Mouse (Mus musculus): Measurements from ENCODE around the gene Clec5a. TPM values are rescaled to one million over a fixed set of nuclear protein-coding genes. Genes with fewer than 3 reads are reported as not detected.

The Clec5a gene
- polyA plus RNA-seq, 1 experiment, result 29.5 TPM

DNA sequence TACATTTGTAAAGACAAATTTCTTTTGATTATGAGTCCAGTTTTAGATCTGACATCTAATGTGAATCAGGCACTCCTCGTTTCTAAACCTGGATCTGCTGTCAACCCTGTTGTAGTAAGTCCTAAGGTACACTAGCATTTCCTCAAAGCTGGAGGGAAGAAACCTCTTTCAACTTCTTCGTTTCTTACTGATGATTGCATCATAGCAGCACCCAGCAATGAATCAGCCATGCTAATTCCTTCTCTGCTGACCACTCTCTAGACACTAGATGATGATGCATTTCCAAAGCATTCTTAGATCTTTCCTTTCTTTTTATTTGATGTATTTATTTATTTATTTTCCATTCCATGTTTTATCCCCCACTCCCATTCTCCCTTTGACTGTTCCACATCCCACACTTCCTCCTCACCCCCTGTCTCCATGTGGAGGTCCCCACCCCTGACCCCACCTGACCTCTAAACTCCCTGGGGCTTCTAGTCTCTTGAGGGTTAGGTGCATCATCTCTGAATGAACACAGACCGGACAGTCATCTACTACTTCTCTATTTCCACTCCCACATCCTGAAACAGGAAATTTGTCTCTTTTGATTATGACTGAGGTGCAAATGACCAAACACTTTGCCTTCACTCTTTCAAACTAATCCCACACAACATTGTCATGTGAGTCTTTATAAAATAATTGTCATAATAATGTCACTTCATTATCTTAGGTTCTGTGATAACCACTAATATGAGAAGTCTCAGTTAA lies 9.4 kb upstream of the Clec5a start:
- WGBS, result 4% methylated on average over 3 of the region's 3 CpGs
- Histone ChIP-seq H3K4me1 (ENCODE audit: control insufficient read depth, insufficient read depth, low read length) (no peaks in the 10 kb centered on the region; the same call in 1 of the 2 replicates), H3K27ac (ENCODE audit: control insufficient read depth, insufficient read depth, low read depth, low read length, poor library complexity) (peak overlapping the region; percentile 76), H3K4me3 (replicated peaks; ENCODE audit: control insufficient read depth, low read depth, low read length) (no peak overlapping the region)
- no peak for TF ChIP-seq POLR2A (IDR thresholded peaks at IDR 0.05; ENCODE audit: borderline replicate concordance, control insufficient read depth, low read depth, low read length)
- no peak for TF ChIP-seq CTCF (IDR thresholded peaks at IDR 0.05; ENCODE audit: control insufficient read depth, insufficient read depth, low read length)

DNA sequence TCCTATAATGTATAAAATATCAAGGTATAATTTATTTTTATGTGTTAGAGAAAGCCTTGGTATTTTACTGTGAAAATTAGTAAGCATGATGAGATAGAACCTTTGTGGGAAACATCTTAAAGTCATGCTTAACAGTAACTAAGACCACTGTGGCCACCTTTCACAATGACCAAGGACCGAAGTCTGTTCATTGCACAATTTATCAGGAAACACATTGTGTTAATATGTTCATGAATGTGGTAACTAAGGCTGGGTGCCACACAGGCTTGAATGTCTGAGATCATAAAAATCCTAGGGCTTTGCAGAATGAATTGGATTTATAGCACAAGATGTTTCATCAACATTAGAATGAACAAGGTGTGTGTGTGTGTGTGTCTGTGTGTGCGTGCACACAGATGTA lies 2.7 kb upstream of the Clec5a start:
- WGBS, result 47% methylated on average over 2 of the region's 2 CpGs
- TF ChIP-seq POLR2A (IDR thresholded peaks at IDR 0.05; ENCODE audit: borderline replicate concordance, control insufficient read depth, low read depth, low read length) (no peak), CTCF (IDR thresholded peaks at IDR 0.05; ENCODE audit: control insufficient read depth, insufficient read depth, low read length) (no peak)
- H3K4me1 ChIP-seq (ENCODE audit: control insufficient read depth, insufficient read depth, low read length), result no peaks in the 10 kb centered on the region; the same call in 1 of the 2 replicates
- H3K4me3 ChIP-seq (replicated peaks; ENCODE audit: control insufficient read depth, low read depth, low read length), result no peak overlapping the region
- H3K27ac ChIP-seq (ENCODE audit: control insufficient read depth, insufficient read depth, low read depth, low read length, poor library complexity), result no peak overlapping the region

DNA sequence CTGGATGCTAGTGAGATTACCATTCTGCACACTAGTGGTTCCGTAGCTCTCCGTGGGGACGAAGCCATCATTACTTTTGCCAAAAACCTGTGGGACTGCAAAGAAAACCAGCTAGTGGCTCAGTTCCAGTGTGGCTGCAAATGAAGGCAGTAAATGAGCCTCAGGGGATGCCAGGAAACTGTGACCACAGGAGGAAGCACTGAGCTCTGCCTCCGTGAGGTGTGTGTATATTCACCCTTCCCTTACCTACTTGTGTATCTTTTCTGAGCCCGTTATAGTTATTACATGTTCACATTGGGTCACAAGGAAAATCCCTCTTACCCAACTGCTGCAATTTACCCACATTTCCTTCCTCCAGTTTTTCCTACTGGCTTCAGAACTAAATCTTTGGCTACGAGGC lies 1.3 kb downstream of the Clec5a start:
- peak overlapping the region; percentile 61 for H3K4me3 ChIP-seq (replicated peaks; ENCODE audit: control insufficient read depth, low read depth, low read length)
- H3K4me1 ChIP-seq (ENCODE audit: control insufficient read depth, insufficient read depth, low read length), result no peaks in the 10 kb centered on the region; the same call in 1 of the 2 replicates
- 6% methylated on average over 6 of the region's 6 CpGs for WGBS
- TF ChIP-seq CTCF (IDR thresholded peaks at IDR 0.05; ENCODE audit: control insufficient read depth, insufficient read depth, low read length) (0 out of 2 replicates have a peak, but pooled peaks have one; percentile 33), POLR2A (IDR thresholded peaks at IDR 0.05; ENCODE audit: borderline replicate concordance, control insufficient read depth, low read depth, low read length) (no peak)
- peak overlapping the region; percentile 8; the same call in 1 of the 2 replicates for H3K27ac ChIP-seq (ENCODE audit: control insufficient read depth, insufficient read depth, low read depth, low read length, poor library complexity)

DNA sequence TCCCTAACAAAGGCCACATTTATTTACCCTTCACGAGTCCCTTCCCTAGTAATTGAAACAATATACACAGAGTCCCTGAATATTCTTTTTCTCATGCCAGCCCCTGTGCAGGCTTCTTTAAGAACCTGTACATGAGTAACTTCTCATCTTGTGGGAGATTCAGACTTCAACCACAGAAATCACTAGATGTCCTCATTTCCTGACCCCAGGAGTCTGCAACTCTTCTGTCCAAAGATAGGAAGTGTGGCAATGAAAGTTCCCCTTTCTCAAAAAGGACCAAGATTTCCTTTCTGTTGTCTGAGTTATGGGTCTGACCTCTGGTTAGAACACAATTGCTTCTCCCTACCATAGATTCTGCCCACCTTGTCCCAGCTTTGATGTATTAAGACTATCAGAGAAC lies 9.3 kb downstream of the Clec5a start:
- 9% methylated on average over 1 of the region's 1 CpGs for WGBS
- TF ChIP-seq CTCF (IDR thresholded peaks at IDR 0.05; ENCODE audit: control insufficient read depth, insufficient read depth, low read length), result no peak
- TF ChIP-seq POLR2A (IDR thresholded peaks at IDR 0.05; ENCODE audit: borderline replicate concordance, control insufficient read depth, low read depth, low read length), result no peak
- peaks cover 3% of the 10 kb centered on the region for H3K4me1 ChIP-seq (ENCODE audit: control insufficient read depth, insufficient read depth, low read length)
- no peak overlapping the region for H3K27ac ChIP-seq (ENCODE audit: control insufficient read depth, insufficient read depth, low read depth, low read length, poor library complexity)
- H3K4me3 ChIP-seq (replicated peaks; ENCODE audit: control insufficient read depth, low read depth, low read length), result no peak overlapping the region

DNA sequence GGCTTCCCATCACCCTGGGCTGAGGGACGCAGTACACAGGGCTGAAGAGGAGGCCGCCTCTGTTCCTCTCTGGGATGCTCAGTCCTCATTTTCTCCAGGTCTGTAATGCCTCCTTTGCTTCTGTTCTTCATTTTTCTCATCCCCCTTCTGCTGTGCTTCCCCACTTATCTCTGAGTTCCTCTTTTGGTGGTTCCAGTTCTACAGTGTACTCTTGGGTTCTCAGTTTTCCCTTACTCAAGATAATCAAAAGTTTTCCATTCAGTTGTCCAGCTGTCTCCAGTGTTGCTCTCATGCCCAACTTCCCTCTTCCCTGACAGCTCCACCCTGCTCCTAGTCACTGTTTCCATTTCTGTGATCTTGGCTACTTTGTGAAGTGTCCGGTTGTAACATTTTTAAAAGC lies 12.0 kb downstream of the Clec5a start:
- H3K4me3 ChIP-seq (replicated peaks; ENCODE audit: control insufficient read depth, low read depth, low read length), result no peak overlapping the region
- H3K4me1 ChIP-seq (ENCODE audit: control insufficient read depth, insufficient read depth, low read length), result peaks cover 3% of the 10 kb centered on the region
- no peak for TF ChIP-seq CTCF (IDR thresholded peaks at IDR 0.05; ENCODE audit: control insufficient read depth, insufficient read depth, low read length)
- no peak for TF ChIP-seq POLR2A (IDR thresholded peaks at IDR 0.05; ENCODE audit: borderline replicate concordance, control insufficient read depth, low read depth, low read length)
- 40% methylated on average over 3 of the region's 3 CpGs for WGBS
- H3K27ac ChIP-seq (ENCODE audit: control insufficient read depth, insufficient read depth, low read depth, low read length, poor library complexity), result peak overlapping the region; percentile 56; the same call in 1 of the 2 replicates

DNA sequence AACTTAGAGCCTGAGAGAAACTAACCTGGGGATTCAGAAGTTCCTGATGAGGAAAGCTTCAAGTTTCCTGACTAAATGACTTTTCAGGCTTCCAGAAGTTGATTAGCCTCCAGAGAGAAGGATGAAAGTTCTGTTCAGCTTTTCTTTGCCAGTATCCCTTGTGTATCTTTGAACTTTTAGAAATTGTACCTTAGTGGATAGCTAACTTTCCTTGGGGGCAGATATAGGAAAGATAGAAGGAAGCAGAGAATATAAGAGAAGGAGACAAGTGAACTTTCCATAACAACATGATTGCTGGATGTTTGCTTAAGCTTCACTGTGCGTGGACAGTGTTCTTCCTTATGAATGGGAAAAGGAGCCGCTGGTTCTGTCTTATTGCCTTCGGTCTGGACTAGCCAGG lies 16.4 kb downstream of the Clec5a start, which contains the start of gene Olfr460:
Gene Olfr460, plus strand, starts transcription at position 301 of the 400 bp plus-strand sequence.
- no peak within 1 kb of the TSS for H3K27ac ChIP-seq (ENCODE audit: control insufficient read depth, insufficient read depth, low read depth, low read length, poor library complexity)
- H3K4me1 ChIP-seq (ENCODE audit: control insufficient read depth, insufficient read depth, low read length), result peaks cover 3% of the 10 kb centered on the region
- H3K4me3 ChIP-seq (replicated peaks; ENCODE audit: control insufficient read depth, low read depth, low read length), result no peak within 1 kb of the TSS
- WGBS, result 89% methylated on average over 3 of the region's 3 CpGs
- no peak for TF ChIP-seq POLR2A (IDR thresholded peaks at IDR 0.05; ENCODE audit: borderline replicate concordance, control insufficient read depth, low read depth, low read length)
- TF ChIP-seq CTCF (IDR thresholded peaks at IDR 0.05; ENCODE audit: control insufficient read depth, insufficient read depth, low read length), result no peak

DNA sequence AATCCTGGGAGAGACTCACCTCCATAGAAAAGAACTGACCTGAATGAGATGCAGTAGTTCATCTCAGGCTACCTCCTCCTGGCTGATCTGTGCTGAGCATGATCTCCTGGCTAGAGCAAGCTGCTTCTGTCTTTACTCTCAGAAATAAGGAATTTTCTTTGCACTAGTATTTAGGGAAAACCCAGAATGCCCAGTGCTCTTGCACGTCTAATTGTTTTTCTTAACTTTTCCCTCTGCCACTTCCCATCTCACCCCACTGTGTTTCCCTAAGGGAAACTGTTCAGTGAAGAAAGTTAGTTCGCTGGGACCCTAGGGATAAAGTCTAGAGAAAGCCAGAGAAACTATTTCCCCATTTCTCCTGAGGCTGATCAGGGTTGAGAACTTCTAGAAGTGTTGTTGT lies 30.7 kb downstream of the Clec5a start, which contains the start of gene Olfr461:
Gene Olfr461, minus strand, starts transcription at position 101 of the 400 bp plus-strand sequence.
- WGBS, result 36% methylated on average over 2 of the region's 2 CpGs
- no peaks in the 10 kb centered on the region; the same call in 1 of the 2 replicates for H3K4me1 ChIP-seq (ENCODE audit: control insufficient read depth, insufficient read depth, low read length)
- H3K27ac ChIP-seq (ENCODE audit: control insufficient read depth, insufficient read depth, low read depth, low read length, poor library complexity), result no peak within 1 kb of the TSS
- no peak for TF ChIP-seq POLR2A (IDR thresholded peaks at IDR 0.05; ENCODE audit: borderline replicate concordance, control insufficient read depth, low read depth, low read length)
- TF ChIP-seq CTCF (IDR thresholded peaks at IDR 0.05; ENCODE audit: control insufficient read depth, insufficient read depth, low read length), result no peak
- H3K4me3 ChIP-seq (replicated peaks; ENCODE audit: control insufficient read depth, low read depth, low read length), result no peak within 1 kb of the TSS

DNA sequence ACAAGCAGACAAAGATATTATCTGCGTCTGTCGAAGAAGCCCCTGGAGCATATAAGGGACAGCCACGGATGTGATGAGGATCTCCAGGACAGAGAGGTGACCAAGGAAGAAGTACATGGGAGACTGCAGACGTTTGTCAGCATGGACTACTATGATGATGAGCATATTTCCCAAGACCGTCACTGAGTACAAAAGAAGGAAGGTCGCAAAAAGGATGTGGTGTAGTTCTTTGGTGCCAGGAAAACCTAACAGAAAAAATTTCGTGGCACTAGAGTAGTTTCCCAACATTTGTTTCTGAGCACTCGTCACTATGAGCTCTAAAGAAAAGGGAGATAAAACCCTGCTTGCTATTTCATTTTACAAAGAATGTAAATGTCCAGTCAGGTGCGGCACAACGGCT lies 40.9 kb downstream of the Clec5a start:
- Histone ChIP-seq H3K4me1 (ENCODE audit: control insufficient read depth, insufficient read depth, low read length) (no peaks in the 10 kb centered on the region), H3K4me3 (replicated peaks; ENCODE audit: control insufficient read depth, low read depth, low read length) (no peak overlapping the region), H3K27ac (ENCODE audit: control insufficient read depth, insufficient read depth, low read depth, low read length, poor library complexity) (no peak overlapping the region)
- TF ChIP-seq POLR2A (IDR thresholded peaks at IDR 0.05; ENCODE audit: borderline replicate concordance, control insufficient read depth, low read depth, low read length) (no peak), CTCF (IDR thresholded peaks at IDR 0.05; ENCODE audit: control insufficient read depth, insufficient read depth, low read length) (no peak)
- 51% methylated on average over 10 of the region's 10 CpGs for WGBS

Other genes starting within 250 kb of the Clec5a start
- gene E330009J07Rik, start 149.7 kb downstream of the Clec5a start, polyA plus RNA-seq (2011; ENCODE audit: insufficient read depth, insufficient read length, low replicate concordance, missing spikeins), result 1.5 and 3.8 TPM in 2 replicates
- gene Wee2, start 146.7 kb downstream of the Clec5a start, polyA plus RNA-seq (2011; ENCODE audit: insufficient read depth, insufficient read length, low replicate concordance, missing spikeins), result not detected in 2 replicates
- gene Ssbp1, start 114.5 kb downstream of the Clec5a start, polyA plus RNA-seq (2011; ENCODE audit: insufficient read depth, insufficient read length, low replicate concordance, missing spikeins), result 48.1 and 71.7 TPM in 2 replicates
- gene Tas2r137, start 94.6 kb downstream of the Clec5a start, polyA plus RNA-seq (2011; ENCODE audit: insufficient read depth, insufficient read length, low replicate concordance, missing spikeins), result not detected in 2 replicates
- not detected in 2 replicates for gene Tas2r108, start 92.3 kb downstream of the Clec5a start, polyA plus RNA-seq (2011; ENCODE audit: insufficient read depth, insufficient read length, low replicate concordance, missing spikeins)
- gene Prss37, start 66.3 kb downstream of the Clec5a start, polyA plus RNA-seq (2011; ENCODE audit: insufficient read depth, insufficient read length, low replicate concordance, missing spikeins), result not detected in 2 replicates
- not detected in 2 replicates for gene Olfr461, start 30.8 kb downstream of the Clec5a start, polyA plus RNA-seq (2011; ENCODE audit: insufficient read depth, insufficient read length, low replicate concordance, missing spikeins)
- not detected in 2 replicates for gene Olfr460, start 16.3 kb downstream of the Clec5a start, polyA plus RNA-seq (2011; ENCODE audit: insufficient read depth, insufficient read length, low replicate concordance, missing spikeins)
- gene Tas2r138, start 27.5 kb upstream of the Clec5a start, polyA plus RNA-seq (2011; ENCODE audit: insufficient read depth, insufficient read length, low replicate concordance, missing spikeins), result not detected in 2 replicates
- gene Mgam, start 43.0 kb upstream of the Clec5a start, polyA plus RNA-seq (2011; ENCODE audit: insufficient read depth, insufficient read length, low replicate concordance, missing spikeins), result 6.0 and 10.9 TPM in 2 replicates